Mouse (Mus musculus) spleen, adult 2 months (tissue): ENCODE measurements around the gene Mrps35. TPM values are rescaled to one million over a fixed set of nuclear protein-coding genes. Genes with fewer than 3 reads are reported as not detected.

Source experiments
- DNase-seq, 2 experiments: peaks; one replicate each; pipeline versions ENCODE4 v3.0.0 to v3.0.0-alpha.2; 2012 to 2021; ENCODE audit warnings: low spot score in 2 of 2, low read depth in 1 of 2
- H3K27ac ChIP-seq: fragments of 200-500 bp; 2 replicates; pipeline ENCODE4 v1.5.1; 2012; ENCODE audit warnings: low read length, inconsistent platforms; ENCODE audit not compliant: insufficient read depth
- H3K27me3 ChIP-seq: fragments of 200-500 bp; 2 replicates; pipeline ENCODE4 v1.6.1; 2012; ENCODE audit warnings: mild to moderate bottlenecking, moderate library complexity, low read length, inconsistent platforms; ENCODE audit not compliant: control insufficient read depth, insufficient read depth
- H3K36me3 ChIP-seq: fragments of 200-500 bp; 2 replicates; pipeline ENCODE4 v1.6.1; 2012; ENCODE audit warnings: mild to moderate bottlenecking, low read length, inconsistent platforms; ENCODE audit not compliant: control insufficient read depth, insufficient read depth
- H3K4me1 ChIP-seq: fragments of 200-500 bp; 2 replicates; pipeline ENCODE4 v1.6.1; 2011; ENCODE audit warnings: inconsistent platforms; ENCODE audit not compliant: control insufficient read depth, insufficient read depth, insufficient read length
- H3K4me3 ChIP-seq: fragments of 200-500 bp; 2 replicates; pipeline ENCODE4 v1.5.1; 2011; ENCODE audit warnings: mild to moderate bottlenecking, inconsistent platforms; ENCODE audit not compliant: insufficient read depth, insufficient read length; ENCODE audit errors: extremely low read depth
- CTCF ChIP-seq: fragments of 200-500 bp; IDR thresholded peaks from 2 replicates; pipeline ENCODE4 v1.5.1; 2011; ENCODE audit warnings: mild to moderate bottlenecking, inconsistent platforms; ENCODE audit not compliant: insufficient read depth, insufficient read length, insufficient replicate concordance; ENCODE audit errors: extremely low read depth
- POLR2A ChIP-seq: fragments of 200-500 bp; IDR thresholded peaks from 2 replicates; pipeline ENCODE4 v1.6.1; 2011; ENCODE audit warnings: low read depth, low read length, inconsistent platforms
- WGBS: fragments of 180-500 bp; shearing (Covaris S2); methylation state at CpG from one replicate; pipeline ENCODE4 v1.1.7; 2018; 5-methylcytosine and 5-hydroxymethylcytosine counted together
- polyA plus RNA-seq: library from polyadenylated mRNA; depleted of rRNA; stranded (reverse); fragments of >200 nt; gene quantifications from 2 replicates; pipeline ENCODE4 v1.2.3, GENCODE M21; 2012; rRNA removed

Mrps35 gene
- 4.1 and 4.7 TPM in 2 replicates for polyA plus RNA-seq

DNA sequence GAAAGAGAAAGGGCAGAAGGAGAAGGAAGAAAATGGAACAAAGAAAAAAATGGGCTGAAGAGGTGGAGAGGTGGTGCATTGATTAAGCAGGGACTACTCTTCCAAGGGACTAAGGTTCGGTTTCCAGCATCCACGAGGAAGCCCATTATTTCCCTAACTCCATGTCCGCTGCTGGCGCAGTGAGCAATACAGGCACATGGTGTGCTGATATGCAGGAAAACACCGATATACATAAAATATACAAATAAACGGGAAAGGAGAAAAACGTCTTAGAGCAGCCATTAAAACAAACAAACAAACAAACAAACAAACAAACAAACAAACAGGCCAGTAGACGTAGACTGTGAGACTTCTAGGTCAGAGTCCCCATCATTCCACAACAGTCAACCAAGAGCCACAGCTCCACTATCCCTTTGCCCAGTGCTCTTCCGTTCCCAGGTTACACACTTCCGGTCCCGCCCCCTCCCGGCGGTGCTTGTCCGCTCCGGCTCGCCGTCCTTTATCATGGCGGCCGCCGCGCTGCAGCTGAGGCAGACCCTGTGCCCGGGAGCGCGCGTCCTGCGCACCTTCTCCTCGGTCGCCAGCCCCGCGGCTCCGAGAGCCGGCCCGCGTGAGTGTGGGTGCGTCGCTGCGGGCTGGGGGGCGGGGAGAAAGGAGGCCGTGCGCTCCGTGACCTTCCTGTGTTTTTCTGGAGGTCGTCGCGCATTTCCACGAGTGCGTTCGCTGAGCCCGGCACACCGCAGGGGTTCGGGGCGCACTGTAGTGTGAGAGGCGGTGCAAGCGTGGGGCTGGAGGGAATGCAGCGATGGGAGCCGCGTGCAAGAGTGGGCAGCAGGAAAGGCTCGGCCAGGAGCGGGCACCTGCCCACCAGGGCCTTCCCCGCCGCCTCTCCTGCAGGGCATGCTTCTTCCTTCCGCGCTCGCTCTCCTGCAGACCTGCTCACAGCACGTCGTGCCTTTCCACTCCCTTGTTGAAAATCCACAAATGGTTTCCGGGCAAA lies at the start of gene Mrps35:
Mrps35 (plus strand) TSS at position 474 of the 1,000 bp plus-strand sequence.
- WGBS: 4% methylated on average over 65 of the region's 66 CpGs
- TF ChIP-seq POLR2A (peak; percentile 70), CTCF (no peak)
- no peaks in the 10 kb centered on the region for H3K27me3 ChIP-seq
- H3K27ac ChIP-seq: peak within 1 kb of the TSS; percentile 34; the same call in 1 of the 2 replicates
- peak within 1 kb of the TSS; percentile 86 for H3K4me3 ChIP-seq
- peak; percentile 46 to 85 for DNase-seq
- peaks cover 8% of the 10 kb centered on the region for H3K36me3 ChIP-seq
- no peaks in the 10 kb centered on the region; the same call in 1 of the 2 replicates for H3K4me1 ChIP-seq

DNA sequence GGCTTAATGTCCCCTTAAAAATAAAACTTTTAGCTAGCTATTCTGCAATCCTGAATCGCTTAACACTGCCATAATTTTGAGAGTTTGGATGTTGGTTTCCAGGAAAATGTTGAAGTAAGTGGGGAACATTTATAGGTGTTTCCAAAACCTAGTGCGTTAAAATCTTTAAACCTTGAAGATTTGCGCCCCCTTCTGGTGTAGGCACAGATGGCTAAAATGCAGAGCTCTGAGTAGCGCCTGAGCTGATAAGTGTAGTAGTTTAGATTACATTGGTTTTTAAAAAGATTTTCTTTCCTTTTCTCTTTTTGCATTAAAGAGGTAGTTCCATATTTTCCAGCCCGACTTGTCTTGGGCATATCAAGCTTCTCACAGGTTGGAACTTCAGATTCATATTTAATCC lies 48.3 kb upstream of the Mrps35 start:
- Histone ChIP-seq H3K27ac (no peak overlapping the region), H3K36me3 (no peaks in the 10 kb centered on the region), H3K4me3 (no peak overlapping the region), H3K4me1 (no peaks in the 10 kb centered on the region), H3K27me3 (no peaks in the 10 kb centered on the region)
- 38% methylated on average over 5 of the region's 5 CpGs for WGBS
- peak; percentile 3 to 16 for DNase-seq
- TF ChIP-seq CTCF (peak; percentile 22; the same call in 1 of the 2 replicates), POLR2A (no peak)

GRCm38 (mm10) chr6:146995391-146995790 lies 47.2 kb upstream of the Mrps35 start:
- H3K27me3 ChIP-seq: no peaks in the 10 kb centered on the region
- WGBS: 94% methylated on average over 2 of the region's 2 CpGs
- no peak overlapping the region for H3K4me3 ChIP-seq
- TF ChIP-seq CTCF (no peak), POLR2A (no peak)
- no peak overlapping the region for H3K27ac ChIP-seq
- no peaks in the 10 kb centered on the region for H3K36me3 ChIP-seq
- DNase-seq: no peak
- H3K4me1 ChIP-seq: no peaks in the 10 kb centered on the region

DNA sequence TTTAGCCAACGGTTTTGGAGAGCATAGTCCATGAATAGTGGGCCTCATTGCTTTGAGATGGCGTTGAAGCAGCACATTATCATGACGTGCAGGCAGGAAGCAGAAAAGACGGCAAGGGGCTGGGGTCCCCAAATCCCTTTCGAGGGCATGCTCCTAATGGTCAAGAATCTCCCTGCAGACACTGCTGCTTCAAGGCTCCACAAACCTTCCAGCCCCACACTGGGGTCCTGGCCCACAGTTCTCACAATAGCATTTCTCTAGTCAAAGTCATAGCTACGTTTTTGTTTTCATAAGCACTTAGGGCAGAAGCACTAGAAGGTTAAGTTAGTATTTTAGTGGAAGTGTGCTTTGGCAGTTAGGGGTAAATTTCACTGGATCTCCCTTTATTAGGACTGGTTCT lies 46.7 kb upstream of the Mrps35 start:
- Histone ChIP-seq H3K4me1 (no peaks in the 10 kb centered on the region), H3K36me3 (no peaks in the 10 kb centered on the region), H3K27ac (no peak overlapping the region), H3K4me3 (no peak overlapping the region), H3K27me3 (no peaks in the 10 kb centered on the region)
- TF ChIP-seq POLR2A (no peak), CTCF (no peak)
- DNase-seq: no peak
- 88% methylated on average over 6 of the region's 6 CpGs for WGBS

DNA sequence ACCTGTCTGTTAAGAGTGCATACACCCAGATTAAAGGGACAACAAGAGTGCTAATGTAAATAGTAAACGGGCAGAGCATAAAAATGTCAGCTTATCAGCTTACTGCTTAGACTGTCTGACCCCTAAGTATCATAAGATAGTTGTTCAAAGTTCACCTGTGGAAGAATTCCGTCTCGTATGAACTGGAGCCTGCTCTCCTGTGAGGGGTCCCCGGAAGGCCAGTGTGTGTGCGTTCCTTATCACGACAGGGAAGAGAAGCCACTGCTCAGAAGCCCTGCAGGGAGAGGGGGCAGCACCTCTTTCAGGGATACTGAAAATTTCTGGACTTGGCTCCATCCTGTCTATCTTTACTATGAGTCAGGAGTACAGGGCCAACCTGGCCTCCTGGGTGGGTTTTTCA lies 45.6 kb upstream of the Mrps35 start:
- Histone ChIP-seq H3K36me3 (no peaks in the 10 kb centered on the region), H3K4me1 (no peaks in the 10 kb centered on the region), H3K27me3 (no peaks in the 10 kb centered on the region), H3K4me3 (no peak overlapping the region), H3K27ac (no peak overlapping the region)
- WGBS: 90% methylated on average over 6 of the region's 6 CpGs
- no peak for TF ChIP-seq POLR2A
- no peak for TF ChIP-seq CTCF
- DNase-seq: no peak

DNA sequence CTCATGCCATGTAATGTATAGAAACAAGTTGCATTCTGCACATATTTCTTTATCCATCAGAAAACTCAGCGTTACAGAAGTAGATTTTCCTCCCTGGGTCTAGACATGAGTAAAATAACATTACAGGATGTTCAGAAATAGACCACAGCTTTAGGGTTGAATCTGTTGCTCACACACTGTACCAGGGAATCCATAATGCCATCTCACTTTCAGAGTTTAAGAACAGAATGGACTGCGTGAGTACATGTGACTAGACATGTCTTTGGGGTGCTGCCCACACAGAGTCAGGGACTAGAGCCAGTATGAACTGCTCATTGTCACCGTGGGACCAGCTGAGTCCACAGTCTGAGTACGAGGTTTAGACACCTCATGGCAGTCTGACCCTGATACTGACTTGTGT lies 43.9 kb upstream of the Mrps35 start:
- Histone ChIP-seq H3K36me3 (no peaks in the 10 kb centered on the region), H3K4me3 (no peak overlapping the region), H3K27ac (no peak overlapping the region), H3K4me1 (no peaks in the 10 kb centered on the region), H3K27me3 (no peaks in the 10 kb centered on the region)
- DNase-seq: no peak
- TF ChIP-seq CTCF: no peak
- TF ChIP-seq POLR2A: no peak
- whole genome bisulfite sequencing: 85% methylated on average over 4 of the region's 4 CpGs

GRCm38 (mm10) chr6:146999302-146999701 lies 43.3 kb upstream of the Mrps35 start:
- TF ChIP-seq POLR2A (no peak), CTCF (no peak)
- Histone ChIP-seq H3K4me3 (no peak overlapping the region), H3K27me3 (no peaks in the 10 kb centered on the region), H3K4me1 (no peaks in the 10 kb centered on the region), H3K27ac (no peak overlapping the region), H3K36me3 (no peaks in the 10 kb centered on the region)
- 88% methylated on average over 9 of the region's 9 CpGs for whole genome bisulfite sequencing
- no peak for DNase-seq
